Mouse (Mus musculus) left cerebral cortex, postnatal 4 days (tissue): ENCODE results near the gene Hip1. TPM values are rescaled to one million over a fixed set of nuclear protein-coding genes. Genes with fewer than 3 reads are reported as not detected.
A peak's percentile ranks its signal among the peaks of the same experiment; 100 is the strongest.
"Not testable (repeated sequence)": the region's sequence is repeated elsewhere in the genome, so short reads cannot be mapped to it uniquely, and the experiment has no call there.

Source experiments
- DNase-seq: peaks from one replicate; pipeline ENCODE4 v3.0.0-alpha.2; 2022
- intact Hi-C: fragments of 180-260 bp; cut with DNase I; formaldehyde crosslinking; loops from one replicate; pipeline ENCODE4 v1.15.1; 2025
- total RNA-seq, 2 experiments: library from RNA; stranded (reverse); gene quantifications; 2 replicates each; pipeline ENCODE4 v1.2.3; 2021

The Hip1 gene
- total RNA-seq, 2 experiments from 2014 or later: 99.7 to 102 TPM

DNA sequence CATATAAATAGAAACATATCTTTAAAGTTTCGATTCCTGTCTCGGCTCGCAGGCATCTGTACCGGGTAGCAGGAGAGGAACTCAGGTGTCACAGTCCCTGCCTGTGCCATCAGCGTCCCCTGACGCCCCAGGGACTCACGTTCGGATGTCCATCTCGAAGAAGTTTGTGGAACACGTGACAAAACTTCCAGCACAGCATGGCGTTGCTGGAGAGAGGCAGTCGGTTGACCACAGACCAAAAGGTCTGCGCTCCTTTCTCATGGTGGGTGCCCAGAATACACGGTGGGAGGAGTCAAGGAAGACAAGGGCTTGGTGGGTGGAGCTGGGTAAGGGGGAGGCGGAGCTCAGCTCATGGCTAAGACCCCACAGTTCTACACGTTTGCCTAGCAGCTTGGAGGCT, 87.0 kb downstream of the Hip1 start:
- intact Hi-C loops: no loop called here
- DNase-seq: no peak

DNA sequence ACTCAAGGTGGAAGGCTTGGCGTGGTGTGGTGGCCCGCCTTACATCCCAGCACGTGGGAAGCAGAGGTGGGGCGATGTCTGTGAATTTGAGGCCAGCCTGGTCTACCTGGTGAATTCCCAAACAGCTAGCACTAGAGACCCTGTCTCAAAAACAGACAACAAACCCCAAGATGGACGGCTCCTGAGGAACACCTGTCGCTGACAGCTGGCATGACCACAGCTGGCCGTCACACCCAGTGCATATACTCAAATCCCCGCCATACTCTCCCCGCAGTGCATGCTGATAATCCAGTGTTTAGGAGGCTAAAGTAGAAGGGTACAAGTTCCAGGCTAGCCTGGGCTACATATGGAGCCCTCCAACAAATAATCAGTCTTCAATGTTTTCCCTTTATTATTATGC, 88.4 kb downstream of the Hip1 start:
- DNase-seq: no peak
- intact Hi-C loops: no loop called here

DNA sequence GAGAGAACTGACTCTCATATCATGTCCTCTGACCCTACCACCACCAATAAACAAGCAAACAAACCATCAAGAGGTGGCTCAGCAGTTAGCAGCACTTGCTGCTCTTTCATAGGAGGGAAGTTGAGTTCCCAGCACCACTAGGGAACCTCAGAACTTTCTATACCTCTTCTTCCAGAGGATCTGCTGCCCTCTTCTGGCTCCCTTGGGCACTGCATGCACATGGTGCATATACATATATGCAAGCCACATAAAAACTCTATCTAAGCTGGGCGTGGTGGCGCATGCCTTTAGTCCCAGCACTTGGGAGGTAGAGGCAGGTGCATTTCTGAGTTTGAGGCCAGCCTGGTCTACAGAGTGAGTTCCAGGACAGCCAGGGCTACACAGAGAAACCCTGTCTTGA, 90.7 kb downstream of the Hip1 start:
- no peak for DNase-seq
- intact Hi-C loops: no loop called here

DNA sequence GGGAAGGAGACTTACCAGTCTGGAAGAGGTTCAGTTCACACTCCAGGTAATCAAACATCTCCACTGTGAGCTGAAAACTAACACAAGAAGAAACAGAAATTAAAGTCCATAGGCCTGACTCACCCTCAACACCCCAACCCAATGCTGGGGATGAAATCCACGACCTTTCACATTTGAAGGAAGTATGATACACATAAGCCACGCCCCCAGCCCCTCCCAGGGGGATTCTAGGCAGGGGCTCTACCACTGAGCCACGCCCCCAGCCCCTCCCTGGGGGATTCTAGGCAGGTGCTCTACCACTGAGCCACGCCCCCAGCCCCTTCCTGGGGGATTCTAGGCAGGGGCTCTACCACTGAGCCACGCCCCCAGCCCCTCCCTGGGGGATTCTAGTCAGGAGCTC, 93.4 kb downstream of the Hip1 start:
- DNase-seq, intact Hi-C loops: not testable (repeated sequence)

DNA sequence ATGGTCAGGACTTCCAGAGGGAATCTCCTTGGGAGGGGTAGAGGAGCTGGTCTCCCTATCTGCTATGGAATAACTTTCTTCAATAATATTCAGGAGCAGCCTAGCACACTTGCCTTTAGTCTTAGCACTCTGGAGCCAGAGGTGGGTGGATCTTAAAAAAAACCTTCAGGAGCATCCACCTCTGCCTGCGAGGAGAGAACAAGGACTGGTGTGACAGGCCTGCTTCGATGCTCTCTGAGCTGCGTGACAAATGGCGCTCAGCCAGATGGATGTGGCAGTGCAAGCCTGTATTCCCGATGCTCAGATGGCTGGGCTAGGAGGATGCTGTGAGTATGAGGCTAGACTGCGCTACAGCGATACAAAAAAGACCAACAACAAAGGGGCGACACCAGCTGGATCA, 93.8 kb downstream of the Hip1 start:
- no peak for DNase-seq
- intact Hi-C loops: no loop called here

DNA sequence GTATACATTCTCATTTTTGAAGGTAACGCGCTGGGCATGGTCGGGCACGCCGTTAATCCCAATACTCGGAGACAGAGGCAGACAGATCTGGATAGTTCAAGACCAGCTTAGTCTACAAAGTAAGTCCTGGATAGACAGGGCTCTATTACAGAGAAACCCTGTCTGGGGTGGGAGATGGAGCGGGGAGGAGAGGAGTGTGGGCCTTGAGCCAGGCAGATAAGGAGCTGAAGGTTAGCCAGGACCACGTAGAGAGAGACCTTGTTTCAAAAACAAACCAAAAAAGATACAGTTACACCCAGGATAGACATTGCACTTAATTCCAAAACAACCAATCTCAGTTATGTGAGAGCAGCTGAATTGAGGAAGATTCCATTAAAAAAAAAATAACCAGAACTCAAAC, 99.2 kb downstream of the Hip1 start:
- intact Hi-C loops: no loop called here
- no peak for DNase-seq

DNA sequence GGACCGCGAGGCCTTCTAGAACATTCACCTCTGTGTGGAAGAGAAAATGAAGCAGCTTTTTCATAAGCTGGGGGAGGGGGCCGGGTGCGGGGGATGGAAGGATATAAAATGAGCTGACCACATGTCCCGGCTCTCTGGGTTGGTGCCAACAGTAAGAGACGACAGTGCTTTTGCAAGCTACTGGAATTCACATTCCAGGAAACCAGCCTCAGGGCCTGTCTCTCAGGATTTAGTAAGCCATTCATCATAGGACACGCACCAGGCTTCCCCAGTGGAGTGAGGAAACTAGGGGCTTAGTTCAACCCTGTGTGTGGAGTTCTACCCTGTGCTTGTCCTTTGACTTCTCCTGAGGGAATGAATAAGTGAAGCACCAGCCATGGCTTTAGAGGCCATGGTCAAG, 102.5 kb downstream of the Hip1 start:
- intact Hi-C loops: no loop called here
- no peak for DNase-seq

DNA sequence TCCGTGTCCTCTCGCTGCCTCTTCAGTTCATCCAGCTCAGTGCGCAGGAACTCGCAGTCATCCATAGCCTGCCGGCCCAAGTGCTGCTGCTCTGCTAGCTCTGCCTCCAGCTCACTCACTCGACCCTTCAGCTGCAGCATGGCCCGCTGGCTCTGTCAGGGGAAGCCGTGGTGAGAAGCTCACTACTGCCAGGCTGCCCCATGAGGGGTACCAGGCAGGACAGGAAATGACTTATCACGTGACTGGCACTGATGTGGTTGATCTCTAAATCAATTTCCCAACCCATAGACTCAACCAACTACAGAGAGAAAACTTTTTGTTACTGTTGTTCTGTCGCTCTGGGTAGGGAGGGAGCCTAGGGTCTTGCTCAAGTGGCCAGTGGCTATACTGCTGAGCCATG, 109.9 kb downstream of the Hip1 start:
- DNase-seq: no peak
- intact Hi-C loops: no loop called here

DNA sequence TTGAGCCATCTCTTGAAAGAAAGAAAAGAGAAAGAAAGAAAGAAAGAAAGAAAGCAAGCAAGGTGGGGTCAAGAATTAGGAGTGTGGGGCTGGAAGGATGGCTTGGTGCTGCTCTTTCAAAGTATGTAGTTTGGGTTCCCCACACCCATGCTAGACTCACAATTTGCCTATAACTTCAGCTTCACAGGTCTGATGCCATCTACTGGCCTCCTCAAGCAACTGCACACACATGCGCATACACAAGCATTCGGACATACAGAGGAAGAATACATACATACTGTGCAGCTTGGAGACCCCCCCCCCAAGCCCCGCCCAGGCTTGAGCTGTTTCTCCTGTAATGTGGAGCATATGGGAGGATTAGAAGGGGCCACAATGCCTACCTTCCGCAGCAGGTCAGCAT, 111.1 kb downstream of the Hip1 start:
- intact Hi-C loops: no loop called here
- DNase-seq: no peak

DNA sequence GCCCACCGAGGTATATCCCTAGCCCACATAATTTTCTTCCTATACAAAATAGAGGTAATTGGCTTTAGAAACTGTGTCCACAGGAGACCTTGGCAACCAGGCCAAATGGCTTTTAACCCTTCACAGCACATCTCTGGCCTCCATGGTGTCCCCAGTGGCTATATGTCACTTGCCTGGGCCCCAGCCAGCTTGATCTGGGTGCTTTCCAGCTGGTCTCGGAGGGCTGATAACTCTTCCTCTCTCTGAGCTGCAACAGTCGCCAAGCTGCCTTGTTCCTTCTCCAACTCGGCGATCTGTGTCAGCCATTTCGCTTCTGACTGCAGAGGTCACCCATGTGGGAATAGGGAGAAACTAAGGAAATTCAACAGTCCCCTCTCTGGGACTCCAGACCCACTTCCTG, 113.8 kb downstream of the Hip1 start:
- intact Hi-C loops: no loop called here
- peak; percentile 56 for DNase-seq

DNA sequence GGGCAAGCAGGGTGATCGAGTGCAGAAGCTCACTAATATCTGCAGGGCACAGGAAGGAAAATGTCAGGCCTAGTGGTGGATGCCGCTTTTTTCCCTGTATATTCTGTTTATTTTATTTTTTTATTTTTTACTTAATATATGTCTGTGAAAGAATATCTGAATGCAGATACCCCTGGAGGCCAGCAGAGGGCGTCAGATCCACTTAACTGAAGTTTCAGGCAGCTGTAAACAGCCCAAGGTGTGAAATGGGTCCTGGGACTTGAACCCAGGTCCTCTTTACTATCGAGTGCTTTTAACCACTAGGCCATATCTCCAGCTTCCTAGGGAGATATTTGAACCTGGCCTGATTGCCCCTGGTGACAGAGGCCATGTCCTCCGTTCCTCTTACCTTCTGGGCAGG, 116.1 kb downstream of the Hip1 start:
- intact Hi-C loops: no loop called here
- DNase-seq: no peak

DNA sequence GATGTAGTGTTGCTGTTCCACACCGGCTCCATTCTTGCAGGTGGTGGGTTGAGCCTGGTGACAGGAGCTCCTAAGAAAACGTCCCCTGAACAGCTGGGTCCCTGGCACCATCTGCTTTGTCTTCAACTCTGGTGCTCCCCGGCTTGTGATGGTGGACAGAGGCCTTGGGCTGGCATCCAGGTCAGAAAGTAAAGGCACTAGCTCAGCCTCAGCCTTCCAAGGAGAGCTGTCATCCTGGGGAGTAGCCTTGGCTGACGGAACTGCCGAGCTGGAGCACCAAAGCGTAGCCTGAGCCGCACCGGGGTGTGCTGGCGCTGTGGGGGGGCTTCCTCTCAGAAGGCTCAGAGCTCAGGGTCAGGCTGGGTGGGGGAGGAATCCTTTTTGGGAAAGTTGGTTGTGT, 134.7 kb downstream of the Hip1 start:
- peak; percentile 45 for DNase-seq
- intact Hi-C loops: no loop called here

DNA sequence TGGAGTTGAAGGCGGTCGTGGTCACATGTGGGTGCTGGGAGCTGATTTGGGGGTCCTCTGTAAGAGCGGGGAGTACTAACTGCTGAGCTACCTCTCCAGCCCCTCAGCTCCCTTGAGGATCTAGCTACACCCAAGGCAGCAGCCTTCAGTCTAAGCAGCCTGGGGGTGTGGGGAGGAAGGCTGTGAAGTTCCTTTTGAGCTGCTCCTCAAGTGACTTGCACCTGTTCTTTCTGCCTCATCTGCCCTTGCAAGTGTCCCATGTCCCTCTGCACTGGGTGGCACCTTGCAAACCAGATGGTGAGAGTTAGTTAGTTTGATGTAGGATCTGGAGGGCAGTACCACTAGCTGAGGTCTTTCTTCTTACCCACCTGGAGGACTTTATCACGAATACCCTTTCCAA, 136.8 kb downstream of the Hip1 start:
- intact Hi-C loops: loop anchor here (5.0 to 10.0 kb wide), 2 partner anchors 84 to 357 kb away; no protein-coding TSS in a partner anchor
- DNase-seq: no peak

DNA sequence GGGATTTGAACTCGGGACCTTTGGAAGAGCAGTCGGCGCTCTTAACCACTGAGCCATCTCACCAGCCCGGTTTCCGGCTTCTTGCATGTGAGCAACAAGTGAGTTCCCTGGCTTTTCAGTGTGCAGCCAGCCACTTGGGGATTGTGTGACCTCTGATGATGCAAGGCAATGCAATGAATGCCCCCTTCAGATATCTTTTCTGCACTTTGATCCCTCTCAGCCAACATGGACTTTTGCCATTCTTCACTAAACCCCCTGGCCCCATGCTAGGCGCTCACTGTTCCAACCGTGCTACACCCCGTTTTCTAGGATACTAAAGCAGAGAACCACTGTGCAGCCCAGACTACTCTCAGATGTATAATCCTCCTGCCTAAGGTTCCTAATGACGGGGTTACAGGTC, 139.5 kb downstream of the Hip1 start:
- no peak for DNase-seq
- intact Hi-C loops: loop anchor here (5.0 to 10.0 kb wide), 2 partner anchors 87 to 359 kb away; no protein-coding TSS in a partner anchor

DNA sequence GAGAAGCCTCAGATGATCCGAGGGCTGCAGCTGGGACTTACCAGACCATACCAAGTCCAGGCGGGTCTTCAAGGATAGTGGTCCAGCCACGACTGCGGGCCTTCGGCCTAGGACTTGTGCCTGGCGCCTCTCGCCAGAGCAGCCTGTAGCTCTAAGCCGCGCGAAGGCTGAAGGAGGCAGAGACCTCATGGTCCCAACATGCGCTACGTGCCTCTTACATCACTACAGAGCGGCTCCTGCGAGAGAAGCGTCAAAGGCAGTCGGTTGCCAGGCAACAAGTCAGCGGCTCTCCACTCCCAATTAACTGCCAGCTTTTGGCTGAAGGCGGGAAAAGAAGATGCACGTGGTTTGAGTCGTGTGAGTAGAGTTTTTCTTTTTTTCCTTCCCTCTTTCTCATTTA, 140.3 kb downstream of the Hip1 start:
- intact Hi-C loops: loop anchor here (5.0 to 10.0 kb wide), 2 partner anchors 88 to 360 kb away; no protein-coding TSS in a partner anchor
- peak; percentile 32 for DNase-seq

DNA sequence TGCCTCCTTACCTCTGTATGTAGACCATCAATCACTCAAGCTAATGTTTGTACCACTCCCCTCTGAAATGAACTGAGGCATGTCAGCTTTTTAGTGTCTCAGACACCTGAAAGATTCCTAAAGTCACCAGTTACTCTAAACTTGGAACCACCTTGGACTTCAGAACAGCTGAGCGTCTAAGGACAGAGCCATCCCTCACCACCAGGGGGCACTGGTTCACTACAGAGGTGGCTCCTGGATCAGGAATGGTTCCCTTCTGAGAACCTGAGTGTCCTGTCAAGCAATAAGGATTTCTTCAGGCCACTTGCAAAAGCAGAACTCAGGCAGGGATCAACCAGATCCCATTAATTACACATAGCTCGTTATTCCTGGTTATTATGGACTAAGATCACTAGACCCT, 144.7 kb downstream of the Hip1 start:
- intact Hi-C loops: loop anchor here (10.0 kb wide), 1 partner anchor 365 kb away; no protein-coding TSS in a partner anchor
- peak; percentile 87 for DNase-seq

DNA sequence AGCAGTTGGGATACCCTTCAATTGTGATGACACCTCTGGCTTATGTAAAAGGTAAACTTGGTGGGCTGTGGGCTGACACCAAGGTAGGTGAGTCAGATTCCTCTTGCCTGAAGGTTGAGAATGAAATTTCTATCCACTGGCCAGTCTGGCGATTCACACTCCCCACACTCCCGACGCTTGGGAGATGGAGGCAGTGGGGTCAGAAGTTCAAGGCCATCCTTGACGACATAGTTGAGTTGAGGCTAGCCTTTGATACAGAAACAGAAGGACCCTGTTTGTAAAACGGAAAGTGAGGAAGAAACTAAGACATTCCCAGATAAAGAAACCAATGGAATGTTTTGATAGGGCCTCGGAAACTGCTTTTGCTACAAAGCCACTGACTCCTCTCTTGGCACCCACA, 145.5 kb downstream of the Hip1 start:
- no peak for DNase-seq
- intact Hi-C loops: loop anchor here (5.0 kb wide), 1 partner anchor 218 kb away; no protein-coding TSS in a partner anchor

DNA sequence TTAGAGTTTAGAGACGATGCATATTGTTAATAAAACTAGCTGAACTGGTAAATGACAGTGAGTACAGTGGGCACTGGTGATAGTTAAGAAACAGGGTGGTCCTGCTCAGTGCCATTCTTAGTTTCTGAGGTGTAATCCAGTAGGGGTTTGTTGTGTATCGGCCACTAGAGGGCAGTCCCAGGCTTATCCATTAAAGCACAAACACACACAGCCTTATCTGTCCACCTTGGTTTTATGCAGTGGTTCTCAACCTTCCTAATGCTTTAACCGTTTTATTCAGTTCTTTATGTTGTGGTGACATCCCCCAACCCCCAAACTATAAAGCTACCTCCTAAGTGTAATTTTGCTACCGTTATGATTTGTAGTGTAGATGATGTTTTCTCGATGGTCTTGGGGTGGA, 149.1 kb downstream of the Hip1 start:
- intact Hi-C loops: loop anchor here (5.0 kb wide), 1 partner anchor 221 kb away; no protein-coding TSS in a partner anchor
- DNase-seq: peak; percentile 52

DNA sequence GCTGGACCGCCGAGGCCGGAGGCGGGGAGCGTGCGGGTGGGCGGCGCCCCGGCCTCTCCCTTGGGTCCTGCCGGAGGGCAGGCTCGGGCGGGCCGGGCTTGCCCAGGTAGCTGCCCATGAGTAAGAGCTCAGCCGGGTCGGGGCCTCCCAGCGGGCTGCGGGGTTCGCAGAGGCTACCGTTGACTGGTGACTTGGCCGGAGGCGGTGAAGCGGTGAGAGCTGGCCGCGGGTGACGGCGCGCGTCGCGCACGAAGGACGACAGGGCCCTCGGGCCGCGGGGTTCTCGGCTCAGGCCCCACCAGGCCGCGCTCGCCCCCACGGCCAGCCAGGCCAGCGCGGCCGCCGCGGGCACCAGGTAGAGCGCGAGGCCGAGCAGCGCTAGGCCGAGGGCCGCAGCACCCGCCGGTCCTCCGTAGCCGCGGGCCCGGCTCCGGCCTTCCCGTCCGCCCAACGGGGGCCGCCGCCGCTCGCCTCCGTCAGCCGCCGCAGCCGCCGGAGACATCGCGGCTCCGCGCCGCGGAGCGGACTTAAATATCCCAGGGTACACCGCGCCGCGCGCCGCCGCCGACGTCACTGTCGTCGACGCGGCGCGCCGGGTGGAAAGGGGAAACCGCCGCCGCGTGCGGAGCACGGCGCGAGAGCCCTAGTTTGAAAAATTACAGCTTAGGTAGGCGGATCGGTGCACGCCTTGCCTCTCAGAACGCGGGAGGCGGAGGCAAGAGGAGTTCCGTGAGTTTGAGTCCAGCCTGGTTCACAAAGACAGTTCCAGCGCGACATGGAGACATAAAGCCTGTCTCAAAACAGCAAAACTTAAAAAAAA, 150.7 kb downstream of the Hip1 start, which contains the start of gene Pom121:
Gene Pom121, minus strand, starts transcription at position 543 of the 820 bp plus-strand sequence.
- DNase-seq: peak; percentile 86
- intact Hi-C loops: no loop called here

DNA sequence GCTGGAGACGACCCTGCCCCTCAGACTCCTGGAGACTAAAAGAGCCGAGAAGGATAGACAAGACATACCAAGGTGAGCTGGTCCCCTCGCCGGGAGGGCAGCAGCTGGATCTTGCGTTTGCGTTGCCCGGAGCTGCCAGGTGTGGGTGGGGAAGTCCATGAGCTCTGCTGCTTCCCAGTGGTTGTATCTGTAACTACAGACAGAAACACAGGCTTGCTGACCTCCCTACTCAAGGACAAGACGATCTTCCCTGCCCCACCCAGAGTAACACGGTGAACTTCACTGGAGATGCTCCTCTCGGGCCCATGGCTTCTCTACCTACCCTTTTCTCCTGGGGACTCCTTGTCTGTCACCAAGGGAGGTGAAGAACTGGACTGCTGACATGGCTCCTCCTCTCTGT, 161.1 kb downstream of the Hip1 start:
- intact Hi-C loops: no loop called here

DNA sequence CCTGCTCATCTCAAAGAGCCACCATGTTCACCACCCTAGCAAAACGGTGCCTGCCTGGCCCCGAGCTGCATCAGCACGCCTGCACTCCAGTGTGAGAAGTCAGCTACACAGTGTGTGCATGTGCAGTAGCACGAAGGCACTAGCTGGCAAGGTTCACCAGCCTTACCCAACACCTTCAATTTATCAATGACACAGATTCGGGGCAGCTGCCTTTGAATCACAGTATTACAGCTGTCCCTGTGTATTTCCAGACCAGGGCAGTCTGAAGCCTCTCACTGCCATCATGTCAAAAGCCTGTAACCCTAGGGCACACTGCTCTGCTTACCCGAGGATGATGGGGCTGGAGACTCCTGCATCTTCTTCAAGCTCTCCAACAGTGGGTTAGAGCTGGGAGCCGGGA, 162.2 kb downstream of the Hip1 start:
- intact Hi-C loops: no loop called here
- DNase-seq: no peak

More for the DNA sequence above, 161.1 kb downstream of the Hip1 start:
- no peak for DNase-seq

DNA sequence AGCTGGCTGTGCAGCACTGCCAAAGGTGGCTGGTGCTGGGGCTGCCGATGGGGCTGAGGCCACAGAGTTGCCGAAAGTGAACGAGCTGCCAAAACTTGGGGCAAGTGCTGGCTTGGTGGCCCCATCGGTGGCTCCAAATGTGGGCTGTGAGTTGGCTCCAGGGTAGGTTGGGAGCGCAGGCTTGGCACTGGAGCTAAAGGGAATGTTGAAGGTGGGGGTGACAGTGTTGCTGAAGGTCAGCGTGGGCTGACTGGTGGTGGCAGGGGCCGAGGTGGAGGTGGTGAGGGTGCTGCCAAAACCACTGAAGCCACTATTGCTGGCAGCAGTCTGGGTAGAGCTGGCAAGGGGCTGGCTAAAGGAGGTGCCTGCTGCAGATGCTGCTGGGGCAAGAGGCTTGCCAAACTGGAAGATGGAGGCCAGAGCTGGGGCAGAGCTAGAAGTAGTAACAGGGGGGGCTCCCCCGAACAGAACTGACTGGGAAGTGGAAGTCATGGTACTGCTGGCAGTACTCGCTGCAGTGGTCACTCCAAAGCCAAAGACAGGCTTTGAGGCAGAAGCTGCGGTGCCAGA, 163.5 kb downstream of the Hip1 start:
- intact Hi-C loops: no loop called here
- DNase-seq: no peak
